Mouse (Mus musculus) embryonic facial prominence, embryonic 14.5 days (tissue): Measurements from ENCODE around the gene Iqca. TPM values are rescaled to one million over a fixed set of nuclear protein-coding genes. Genes with fewer than 3 reads are reported as not detected.

Source experiments
- ATAC-seq: fragments of 200-750 bp; cut with Nextera tagmentation; 2 replicates; pipeline ENCODE4 v1.8.0; 2017; ENCODE audit warnings: low read depth, moderate number of reproducible peaks, moderate TSS enrichment
- DNase-seq: peaks from one replicate; pipeline ENCODE4 v3.0.0-alpha.2; 2015; ENCODE audit warnings: low spot score
- H3K27ac ChIP-seq: fragments of 300-500 bp; sonication (generic); replicated peaks from 2 replicates; pipeline ENCODE4 v1.5.1; 2014; ENCODE audit warnings: low read depth, mild to moderate bottlenecking, low read length, moderate library complexity
- H3K27me3 ChIP-seq: fragments of 300-500 bp; sonication (generic); replicated peaks from 2 replicates; pipeline ENCODE4 v1.6.1; 2014; ENCODE audit warnings: low read length; ENCODE audit not compliant: control insufficient read depth, insufficient read depth
- H3K36me3 ChIP-seq: fragments of 300-500 bp; sonication (generic); 2 replicates; pipeline ENCODE4 v1.6.1; 2014; ENCODE audit warnings: low read length, mixed read lengths; ENCODE audit not compliant: control insufficient read depth, insufficient read depth
- H3K4me1 ChIP-seq: fragments of 300-500 bp; sonication (generic); 2 replicates; pipeline ENCODE4 v1.6.1; 2014; ENCODE audit warnings: antibody characterized with exemption, low read length; ENCODE audit not compliant: control insufficient read depth, insufficient read depth
- H3K4me2 ChIP-seq: fragments of 300-500 bp; sonication (generic); 2 replicates; pipeline ENCODE4 v1.6.1; 2014; ENCODE audit warnings: low read depth, mild to moderate bottlenecking, low read length, moderate library complexity, mixed read lengths
- H3K4me3 ChIP-seq: fragments of 300-500 bp; sonication (generic); 2 replicates; pipeline ENCODE4 v1.5.1; 2014; ENCODE audit warnings: low read depth, mild to moderate bottlenecking, low read length
- H3K9ac ChIP-seq: fragments of 300-500 bp; sonication (generic); 2 replicates; pipeline ENCODE4 v1.6.1; 2014; ENCODE audit warnings: low read depth, mild to moderate bottlenecking, low read length, moderate library complexity, mixed read lengths
- H3K9me3 ChIP-seq: fragments of 300-500 bp; sonication (generic); 2 replicates; pipeline ENCODE4 v1.6.1; 2016; ENCODE audit warnings: low read length; ENCODE audit not compliant: control insufficient read depth
- WGBS: fragments of 180-500 bp; shearing (Covaris S2); extraction: QIAGEN DNeasy Blood & Tissue Kit; methylation state at CpG from one replicate; pipeline ENCODE4 v1.1.7; 2014; 5-methylcytosine and 5-hydroxymethylcytosine counted together
- polyA plus RNA-seq: library from polyadenylated mRNA; unstranded; fragments of >200 nt; fragmentation: Nextera tagmentation; extraction: Ambion mirVana; gene quantifications from 2 replicates; pipeline ENCODE4 v1.2.1, GENCODE M21; 2014

The Iqca gene
- polyA plus RNA-seq, 1 experiment from 2014 or later, result 1.8 TPM

GRCm38 (mm10) chr1:90071812-90072580, 81.2 kb downstream of the Iqca start:
- Histone ChIP-seq H3K36me3 (no peaks in the 10 kb centered on the region), H3K4me3 (no peak overlapping the region), H3K9ac (no peak overlapping the region), H3K4me1 (no peaks in the 10 kb centered on the region), H3K9me3 (no peaks in the 10 kb centered on the region), H3K27ac (no peak overlapping the region), H3K27me3 (no peaks in the 10 kb centered on the region), H3K4me2 (no peak overlapping the region)
- no peak for DNase-seq
- 65% methylated on average over 13 of the region's 13 CpGs for WGBS
- ATAC-seq, result no peak

GRCm38 (mm10) chr1:90060599-90060998, 92.6 kb downstream of the Iqca start:
- H3K27me3 ChIP-seq, result peaks cover 6% of the 10 kb centered on the region; the same call in 1 of the 2 replicates
- H3K9me3 ChIP-seq, result no peaks in the 10 kb centered on the region
- H3K36me3 ChIP-seq, result no peaks in the 10 kb centered on the region
- H3K4me3 ChIP-seq, result no peak overlapping the region
- H3K4me1 ChIP-seq, result no peaks in the 10 kb centered on the region
- DNase-seq (peak; percentile 85), ATAC-seq (peak; percentile 72)
- 11% methylated on average over 7 of the region's 7 CpGs for WGBS
- H3K9ac ChIP-seq, result no peak overlapping the region
- H3K4me2 ChIP-seq, result no peak overlapping the region
- H3K27ac ChIP-seq, result no peak overlapping the region

- WGBS, result 53% methylated on average over 3 of the region's 3 CpGs
- ATAC-seq, result no peak
- no peaks in the 10 kb centered on the region for H3K4me1 ChIP-seq
- no peaks in the 10 kb centered on the region for H3K36me3 ChIP-seq
- H3K27ac ChIP-seq, result no peak overlapping the region
- H3K4me3 ChIP-seq, result no peak overlapping the region
- H3K9ac ChIP-seq, result no peak overlapping the region
- no peak overlapping the region for H3K4me2 ChIP-seq
- no peaks in the 10 kb centered on the region for H3K9me3 ChIP-seq
- H3K27me3 ChIP-seq, result peaks cover 6% of the 10 kb centered on the region; the same call in 1 of the 2 replicates
- no peak for DNase-seq
Observed at GRCm38 (mm10) chr1:90060054-90060453, 93.1 kb downstream of the Iqca start.

- DNase-seq (no peak), ATAC-seq (no peak)
- H3K9ac ChIP-seq, result no peak overlapping the region
- H3K27ac ChIP-seq, result no peak overlapping the region
- no peaks in the 10 kb centered on the region for H3K36me3 ChIP-seq
- 75% methylated on average over 4 of the region's 4 CpGs for WGBS
- H3K4me3 ChIP-seq, result no peak overlapping the region
- H3K4me1 ChIP-seq, result peaks cover 16% of the 10 kb centered on the region
- H3K27me3 ChIP-seq, result no peaks in the 10 kb centered on the region
- H3K4me2 ChIP-seq, result no peak overlapping the region
- no peaks in the 10 kb centered on the region for H3K9me3 ChIP-seq
Observed at GRCm38 (mm10) chr1:90054991-90055390, 98.2 kb downstream of the Iqca start.

DNA sequence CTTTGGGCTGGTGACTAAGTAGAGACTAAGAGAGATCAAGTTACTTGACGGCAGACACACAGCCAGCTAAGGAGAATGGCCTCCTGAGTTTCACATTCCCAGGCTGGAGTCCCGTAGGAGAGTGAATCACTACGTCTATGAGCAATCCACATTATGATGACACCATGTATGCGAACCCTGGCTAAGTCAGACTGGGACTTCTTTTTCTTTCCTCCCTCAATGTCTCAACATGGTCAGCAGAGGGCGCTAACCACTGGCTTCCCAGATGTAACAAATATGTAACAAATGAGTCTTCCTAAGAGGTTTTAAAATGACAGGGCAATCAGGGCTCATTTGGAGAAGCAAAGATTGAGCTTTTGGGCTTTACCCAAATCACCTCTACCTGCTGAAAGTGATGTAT, 101.9 kb downstream of the Iqca start:
- Histone ChIP-seq H3K27ac (no peak overlapping the region), H3K27me3 (no peaks in the 10 kb centered on the region), H3K9ac (no peak overlapping the region), H3K9me3 (no peaks in the 10 kb centered on the region), H3K4me2 (no peak overlapping the region), H3K4me3 (no peak overlapping the region), H3K36me3 (no peaks in the 10 kb centered on the region), H3K4me1 (peaks cover 16% of the 10 kb centered on the region)
- DNase-seq (peak; percentile 79), ATAC-seq (no peak)
- WGBS, result 18% methylated on average over 5 of the region's 5 CpGs

GRCm38 (mm10) chr1:90050046-90050739, 103.0 kb downstream of the Iqca start:
- Histone ChIP-seq H3K27ac (no peak overlapping the region), H3K9ac (peak overlapping the region; percentile 6; the same call in 1 of the 2 replicates), H3K36me3 (no peaks in the 10 kb centered on the region), H3K4me2 (no peak overlapping the region), H3K9me3 (no peaks in the 10 kb centered on the region), H3K4me3 (no peak overlapping the region), H3K27me3 (no peaks in the 10 kb centered on the region), H3K4me1 (peaks cover 16% of the 10 kb centered on the region)
- WGBS, result 59% methylated on average over 20 of the region's 20 CpGs
- DNase-seq (no peak), ATAC-seq (no peak)

- Histone ChIP-seq H3K4me3 (no peak overlapping the region), H3K9ac (no peak overlapping the region), H3K36me3 (no peaks in the 10 kb centered on the region), H3K4me1 (no peaks in the 10 kb centered on the region), H3K27ac (no peak overlapping the region), H3K9me3 (no peaks in the 10 kb centered on the region), H3K27me3 (no peaks in the 10 kb centered on the region), H3K4me2 (no peak overlapping the region)
- ATAC-seq (no peak), DNase-seq (no peak)
- WGBS, result 30% methylated on average over 2 of the region's 2 CpGs
Observed at GRCm38 (mm10) chr1:90028305-90028704, 124.9 kb downstream of the Iqca start.

DNA sequence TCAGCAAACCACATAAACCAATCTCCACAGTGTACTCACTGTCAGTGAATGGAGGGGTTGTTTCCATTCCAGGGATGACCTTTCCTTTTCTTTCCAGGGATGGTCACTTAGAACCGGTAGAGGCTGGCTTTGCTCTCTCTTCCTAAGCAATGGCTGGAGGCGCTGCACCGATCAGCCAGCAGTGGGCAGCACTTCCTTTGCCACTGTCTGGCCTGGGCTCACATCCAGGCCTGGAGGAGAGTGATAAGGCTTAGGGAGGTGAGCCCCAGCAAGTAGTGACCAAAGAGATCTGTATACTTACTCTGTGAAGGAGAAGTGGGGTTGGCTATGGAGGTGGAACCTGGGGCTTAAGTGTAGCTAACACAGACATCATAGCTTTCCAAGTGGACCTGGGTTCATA, 126.3 kb downstream of the Iqca start:
- Histone ChIP-seq H3K4me1 (no peaks in the 10 kb centered on the region), H3K4me2 (no peak overlapping the region), H3K27me3 (no peaks in the 10 kb centered on the region), H3K4me3 (no peak overlapping the region), H3K36me3 (no peaks in the 10 kb centered on the region), H3K9ac (no peak overlapping the region), H3K9me3 (no peaks in the 10 kb centered on the region), H3K27ac (no peak overlapping the region)
- no peak for ATAC-seq
- no peak for DNase-seq
- 29% methylated on average over 3 of the region's 3 CpGs for WGBS
